Mouse (Mus musculus) erythroblast, embryonic 14.5 days (primary cell): Measurements from ENCODE around the gene Cyth3.

Experiments used
- GATA1 ChIP-seq: IDR thresholded peaks from 2 replicates; pipeline ENCODE4 v1.6.1; 2012; ENCODE audit warnings: low read length, inconsistent platforms, mixed read lengths
- TAL1 ChIP-seq: IDR thresholded peaks from 3 replicates; pipeline ENCODE4 v1.6.1; 2012; ENCODE audit warnings: low read length, inconsistent platforms, mixed read lengths

DNA sequence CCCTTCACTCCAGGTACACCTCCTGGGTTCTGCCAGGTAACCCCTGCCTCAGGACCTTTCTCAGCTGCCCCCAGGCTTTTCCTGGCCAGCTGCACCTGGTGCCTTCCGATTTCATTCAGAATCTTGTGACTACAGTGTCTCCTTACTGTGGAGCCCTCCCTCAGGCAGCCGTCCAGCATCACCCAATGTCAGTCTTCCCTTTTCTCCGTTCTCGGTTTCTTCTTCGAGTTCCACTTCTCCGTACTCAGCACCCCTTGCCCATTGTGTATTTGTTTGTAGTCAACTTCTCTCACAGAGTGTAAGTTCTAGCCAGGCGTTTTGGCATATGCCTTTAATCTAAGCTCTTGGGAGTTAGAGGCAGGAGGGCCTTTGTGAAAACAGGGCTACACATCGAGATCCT, 7.4 kb downstream of the Cyth3 start:
- TF ChIP-seq TAL1 (no peak), GATA1 (no peak)
